Mouse (Mus musculus) embryo, embryonic 10 days (tissue): Measurements from ENCODE around the gene Lrsam1.

Experiments used
- DNase-seq: peaks from one replicate; pipeline ENCODE4 v3.0.0-alpha.2; 2015; ENCODE audit warnings: low spot score

Lrsam1 gene

GRCm38 (mm10) chr2:32961192-32961995 is at the start of gene Lrsam1, which contains the start of gene Rpl12:
TSS of gene Lrsam1 (minus strand) at chr2:32961614.
TSS of gene Rpl12 (plus strand) at chr2:32961559.
- DNase-seq = peak; percentile 95

GRCm38 (mm10) chr2:33009055-33009454 is 47.6 kb upstream of the Lrsam1 start:
- peak; percentile 16 for DNase-seq

- no peak for DNase-seq
These were observed 43.6 kb upstream of the Lrsam1 start for GRCm38 (mm10) chr2:33005041-33005440.

GRCm38 (mm10) chr2:33002144-33002543 is 40.7 kb upstream of the Lrsam1 start:
- no peak for DNase-seq

- DNase-seq = no peak
These were observed 38.3 kb upstream of the Lrsam1 start for GRCm38 (mm10) chr2:32999752-33000151.

GRCm38 (mm10) chr2:32997792-32998191 is 36.4 kb upstream of the Lrsam1 start:
- DNase-seq = no peak

- DNase-seq = no peak
These were observed 35.7 kb upstream of the Lrsam1 start for GRCm38 (mm10) chr2:32997081-32997480.

GRCm38 (mm10) chr2:32992130-32992529 is 30.7 kb upstream of the Lrsam1 start:
- DNase-seq = no peak

GRCm38 (mm10) chr2:32990167-32990832 is 28.9 kb upstream of the Lrsam1 start:
- peak; percentile 56 for DNase-seq

GRCm38 (mm10) chr2:32989376-32989775 is 28.0 kb upstream of the Lrsam1 start:
- no peak for DNase-seq

- DNase-seq = no peak
These were observed 24.4 kb upstream of the Lrsam1 start for GRCm38 (mm10) chr2:32985844-32986243.

- no peak for DNase-seq
These were observed 22.2 kb upstream of the Lrsam1 start for GRCm38 (mm10) chr2:32983617-32984016.

GRCm38 (mm10) chr2:32982700-32983099 is 21.3 kb upstream of the Lrsam1 start:
- DNase-seq = peak; percentile 39

GRCm38 (mm10) chr2:32981725-32982271 is 20.4 kb upstream of the Lrsam1 start, which contains the start of gene Slc2a8:
TSS of gene Slc2a8 (minus strand) at chr2:32982083.
- peak; percentile 96 for DNase-seq

- peak; percentile 35 for DNase-seq
These were observed 19.9 kb upstream of the Lrsam1 start for GRCm38 (mm10) chr2:32981281-32981680.

- DNase-seq = no peak
These were observed 18.3 kb upstream of the Lrsam1 start for GRCm38 (mm10) chr2:32979675-32980074.

- no peak for DNase-seq
These were observed 17.3 kb upstream of the Lrsam1 start for GRCm38 (mm10) chr2:32978675-32979074.

- no peak for DNase-seq
These were observed 15.7 kb upstream of the Lrsam1 start for GRCm38 (mm10) chr2:32977114-32977513.

- DNase-seq = no peak
These were observed 12.8 kb upstream of the Lrsam1 start for GRCm38 (mm10) chr2:32974216-32974615.

- DNase-seq = no peak
These were observed 9.8 kb upstream of the Lrsam1 start for GRCm38 (mm10) chr2:32971235-32971634.

- no peak for DNase-seq
These were observed 7.9 kb upstream of the Lrsam1 start for GRCm38 (mm10) chr2:32969326-32969725.

GRCm38 (mm10) chr2:32968024-32968614 is 6.7 kb upstream of the Lrsam1 start:
- no peak for DNase-seq
